Mouse (Mus musculus) v-Abl transformed pro-B cells (cell line): ENCODE measurements around the gene Vps41.

ENCODE experiments used
- in situ Hi-C, 2 experiments: fragments of 400-800 bp; cut with MboI; formaldehyde crosslinking; loops; one replicate each; pipeline ENCODE4 v1.15.1; 2025; ENCODE audit not compliant: unreplicated experiment in 2 of 2

Vps41 gene

DNA sequence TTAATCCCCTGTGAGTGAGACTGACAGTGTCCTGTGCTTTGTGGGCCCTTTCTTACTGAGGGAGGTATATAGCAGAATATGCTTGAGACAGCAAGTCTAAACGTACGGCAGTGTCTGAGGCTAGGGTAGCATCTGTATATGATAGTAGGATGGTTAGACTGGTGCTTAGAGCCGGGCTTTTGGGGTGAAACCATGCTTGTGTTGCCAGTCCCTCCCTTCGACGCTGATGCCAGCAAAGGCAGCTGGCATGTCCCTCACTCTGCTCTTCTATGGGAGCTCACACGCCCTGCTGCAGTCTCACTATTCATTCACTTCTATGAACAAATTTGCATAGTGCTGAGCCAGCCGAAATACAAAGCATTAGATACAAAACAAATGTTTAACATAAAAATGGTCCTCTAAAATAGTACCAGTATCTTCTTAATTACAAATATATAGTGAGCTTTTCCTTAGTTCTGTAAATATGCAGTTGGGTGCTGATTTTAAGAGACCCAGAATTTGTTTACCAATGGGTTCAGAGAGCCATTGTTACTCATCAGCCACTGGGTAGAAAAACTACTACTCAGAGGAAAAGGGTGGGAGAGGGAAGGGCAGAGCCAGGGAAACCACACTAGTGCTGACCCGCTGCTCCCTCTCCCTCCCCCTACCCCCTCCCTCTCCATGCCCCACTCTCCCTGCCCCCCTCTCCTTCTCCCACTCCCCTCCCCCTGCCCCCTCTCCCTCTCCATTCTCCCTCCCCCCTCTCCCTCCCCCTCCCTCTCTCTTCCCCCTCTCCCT lies 139.1 kb downstream of the Vps41 start:
- in situ Hi-C loops = no loop called here

DNA sequence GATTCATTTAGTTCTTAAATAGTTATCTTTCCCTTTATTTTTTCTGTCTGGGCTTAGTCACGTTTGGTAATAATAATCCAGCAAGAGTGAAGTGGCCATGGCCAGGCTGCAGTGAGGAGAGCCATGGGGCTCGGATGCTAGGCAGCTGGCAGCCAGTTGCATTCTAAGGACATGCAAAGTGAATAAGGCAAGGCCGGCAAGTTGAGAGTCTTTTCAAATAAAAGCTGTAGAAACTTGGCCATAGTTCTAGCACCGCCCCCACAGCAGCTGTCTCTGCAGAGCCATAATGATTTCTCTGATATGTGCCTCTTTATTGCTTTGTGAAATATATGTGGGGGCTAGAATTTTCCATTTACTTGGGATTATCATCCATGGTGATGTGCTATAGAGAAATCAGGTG lies 141.1 kb downstream of the Vps41 start:
- in situ Hi-C loops = no loop called here

DNA sequence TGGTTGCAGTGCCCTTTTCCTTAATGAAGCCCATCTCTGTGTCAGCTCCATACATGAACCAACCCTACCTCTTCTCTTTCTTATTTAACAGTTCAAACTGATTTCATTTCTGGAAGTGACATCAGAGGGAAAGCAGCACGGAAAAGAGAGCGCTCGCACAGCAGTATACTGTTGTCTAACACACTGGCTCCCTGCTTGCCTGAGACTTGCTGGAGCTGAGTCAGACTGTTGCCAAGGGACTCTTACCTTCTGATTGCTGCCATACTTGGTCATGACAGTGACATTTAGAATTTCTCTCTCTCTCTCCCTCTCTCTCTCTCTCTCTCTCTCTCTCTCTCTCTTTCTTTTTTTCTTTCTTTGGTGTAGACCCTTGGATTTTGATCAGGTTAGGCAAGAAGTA lies 142.3 kb downstream of the Vps41 start:
- in situ Hi-C loops = no loop called here

DNA sequence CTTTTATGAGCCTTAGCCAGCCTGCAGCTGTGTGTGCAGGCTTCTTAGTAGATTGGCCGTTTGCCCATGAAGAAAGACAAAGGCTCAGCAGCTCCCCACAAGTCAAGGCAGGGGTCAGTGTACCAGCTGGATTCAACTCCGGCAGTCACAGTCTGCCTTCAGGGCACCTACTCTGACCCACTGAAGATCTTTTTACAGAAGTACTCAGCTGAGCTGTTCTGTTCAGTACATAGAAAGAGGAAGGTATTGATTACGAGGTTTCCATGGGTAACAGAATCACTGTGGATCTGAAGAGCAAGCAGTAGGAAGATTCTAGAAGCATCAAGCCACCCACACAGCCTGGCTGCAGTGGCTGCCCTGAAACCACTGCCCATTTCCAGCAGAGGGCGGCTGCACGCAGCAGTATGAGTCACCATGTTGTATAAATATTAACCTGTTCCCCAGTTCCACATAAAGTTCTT lies 151.0 kb downstream of the Vps41 start:
- in situ Hi-C loops = no loop called here

DNA sequence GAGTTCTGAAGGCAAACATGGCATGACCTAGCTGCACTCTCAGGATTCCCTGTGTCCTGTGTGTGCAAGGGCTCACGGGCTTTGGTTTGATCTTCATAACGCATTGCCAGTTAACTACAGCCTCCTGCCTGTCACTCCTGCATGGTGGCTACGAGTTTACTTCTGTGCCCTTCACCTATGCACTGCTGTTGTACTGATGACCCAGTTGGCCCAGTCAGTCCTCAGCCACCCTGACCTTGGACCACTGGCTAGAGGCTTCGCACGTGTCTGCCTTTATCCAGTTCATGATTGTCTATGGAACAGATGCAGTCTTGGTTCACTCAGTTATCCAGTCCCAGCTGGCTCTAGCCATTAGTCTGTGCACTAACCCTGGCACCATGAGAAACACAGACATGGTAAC lies 151.7 kb downstream of the Vps41 start:
- in situ Hi-C loops = no loop called here

GRCm38 (mm10) chr13:18875321-18875720 lies 158.2 kb downstream of the Vps41 start:
- in situ Hi-C loops = no loop called here

- in situ Hi-C loops = no loop called here
Observed at GRCm38 (mm10) chr13:18892910-18893309, 175.8 kb downstream of the Vps41 start.

DNA sequence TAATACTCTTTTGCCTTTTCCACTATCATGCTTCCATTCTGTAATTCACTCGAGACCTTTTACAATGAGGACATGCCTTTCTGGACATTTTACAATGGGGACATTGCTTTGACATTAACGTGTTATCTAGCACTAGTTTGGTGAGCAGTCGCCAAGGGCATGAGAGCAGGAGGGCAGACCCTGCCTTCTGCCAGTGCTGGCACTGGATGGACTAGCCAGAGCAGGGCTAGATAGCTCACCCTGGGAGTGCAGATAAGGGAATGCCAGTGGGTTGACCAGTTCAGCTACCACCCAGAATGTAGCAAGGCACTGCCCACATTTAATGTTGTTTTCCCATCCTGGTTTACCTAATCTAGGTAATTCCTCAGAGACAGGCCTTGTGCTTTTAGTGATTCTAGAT lies 179.7 kb downstream of the Vps41 start:
- in situ Hi-C loops = no loop called here

DNA sequence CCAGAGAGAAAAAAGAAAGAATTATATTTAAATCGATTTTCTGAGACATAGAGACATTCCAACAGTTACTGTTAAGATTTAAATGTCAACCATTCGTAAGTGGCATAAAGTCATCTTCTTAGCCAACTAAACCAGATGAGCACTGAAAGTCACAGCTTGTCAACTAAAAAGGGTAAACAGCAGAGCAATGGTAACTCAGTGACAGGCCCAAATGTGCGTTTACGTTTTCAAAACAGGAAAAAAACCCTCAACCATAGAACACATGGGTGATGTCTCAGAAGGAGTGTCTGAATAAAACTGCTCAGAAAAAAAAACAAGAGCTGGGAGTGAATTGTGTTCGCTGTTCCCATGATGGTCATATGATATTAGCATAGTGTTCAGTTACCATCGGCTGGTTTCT lies 186.5 kb downstream of the Vps41 start:
- in situ Hi-C loops = no loop called here

DNA sequence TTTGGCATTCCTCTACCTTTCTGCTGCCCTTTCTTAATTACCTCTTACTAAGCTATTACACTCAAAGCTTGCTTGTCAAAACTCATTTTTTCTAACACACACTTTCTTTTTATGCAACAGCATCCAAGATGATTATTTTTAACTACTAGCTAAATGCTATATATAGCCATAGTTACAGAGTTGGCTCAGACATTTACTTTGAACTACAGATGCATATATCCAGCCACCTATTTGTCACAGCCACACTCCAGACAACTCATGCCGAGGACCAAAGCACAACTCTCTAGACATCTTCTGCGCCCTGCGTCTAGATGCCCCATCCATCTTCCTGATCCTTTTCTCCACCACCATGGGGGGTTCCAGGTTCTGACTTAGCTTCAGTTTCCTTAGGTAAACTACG lies 197.7 kb downstream of the Vps41 start:
- in situ Hi-C loops = no loop called here
